Mouse (Mus musculus) hindbrain, embryonic 11.5 days (tissue): ENCODE measurements around the gene Zbtb16. TPM values are rescaled to one million over a fixed set of nuclear protein-coding genes. Genes with fewer than 3 reads are reported as not detected.

Experiments
- ATAC-seq: fragments of 200-750 bp; cut with Nextera tagmentation; 2 replicates; pipeline ENCODE4 v1.8.0; 2017; ENCODE audit warnings: mild to moderate bottlenecking, moderate TSS enrichment, moderate library complexity; ENCODE audit not compliant: low FRiP score
- DNase-seq: peaks from one replicate; pipeline ENCODE4 v3.0.0-alpha.2; 2015; ENCODE audit warnings: low spot score
- H3K27ac ChIP-seq: fragments of 300-500 bp; sonication (generic); 2 replicates; pipeline ENCODE4 v1.5.1; 2014; ENCODE audit warnings: mild to moderate bottlenecking, low read depth, low read length
- H3K27me3 ChIP-seq: fragments of 300-500 bp; sonication (generic); 2 replicates; pipeline ENCODE4 v1.6.1; 2014; ENCODE audit warnings: mild to moderate bottlenecking, low read length, moderate library complexity, mixed read lengths; ENCODE audit not compliant: control insufficient read depth, insufficient read depth
- H3K36me3 ChIP-seq: fragments of 300-500 bp; sonication (generic); 2 replicates; pipeline ENCODE4 v1.6.1; 2014; ENCODE audit warnings: mild to moderate bottlenecking, low read length, moderate library complexity, mixed read lengths; ENCODE audit not compliant: control insufficient read depth, insufficient read depth
- H3K4me1 ChIP-seq: fragments of 300-500 bp; sonication (generic); replicated peaks from 2 replicates; pipeline ENCODE4 v1.6.1; 2014; ENCODE audit warnings: low read length, mixed read lengths; ENCODE audit not compliant: control insufficient read depth, insufficient read depth
- H3K4me2 ChIP-seq: fragments of 300-500 bp; sonication (generic); replicated peaks from 2 replicates; pipeline ENCODE4 v1.6.1; 2014; ENCODE audit warnings: mild to moderate bottlenecking, low read depth, low read length
- H3K4me3 ChIP-seq: fragments of 300-500 bp; sonication (generic); 2 replicates; pipeline ENCODE4 v1.5.1; 2014; ENCODE audit warnings: low read depth, low read length
- H3K9ac ChIP-seq: fragments of 300-500 bp; sonication (generic); 2 replicates; pipeline ENCODE4 v1.6.1; 2014; ENCODE audit warnings: low read depth, low read length
- H3K9me3 ChIP-seq: fragments of 300-500 bp; sonication (generic); 2 replicates; pipeline ENCODE4 v1.6.1; 2016; ENCODE audit warnings: low read length; ENCODE audit not compliant: control insufficient read depth
- WGBS: fragments of 180-500 bp; shearing (Covaris S2); extraction: QIAGEN DNeasy Blood & Tissue Kit; methylation state at CpG from one replicate; pipeline ENCODE4 v1.1.7; 2014; 5-methylcytosine and 5-hydroxymethylcytosine counted together
- polyA plus RNA-seq: library from polyadenylated mRNA; unstranded; fragments of >200 nt; fragmentation: Nextera tagmentation; extraction: Ambion mirVana; gene quantifications from 2 replicates; pipeline ENCODE4 v1.2.1, GENCODE M21; 2014

Zbtb16 gene
- polyA plus RNA-seq, 1 experiment from 2014 or later = 10.6 TPM

DNA sequence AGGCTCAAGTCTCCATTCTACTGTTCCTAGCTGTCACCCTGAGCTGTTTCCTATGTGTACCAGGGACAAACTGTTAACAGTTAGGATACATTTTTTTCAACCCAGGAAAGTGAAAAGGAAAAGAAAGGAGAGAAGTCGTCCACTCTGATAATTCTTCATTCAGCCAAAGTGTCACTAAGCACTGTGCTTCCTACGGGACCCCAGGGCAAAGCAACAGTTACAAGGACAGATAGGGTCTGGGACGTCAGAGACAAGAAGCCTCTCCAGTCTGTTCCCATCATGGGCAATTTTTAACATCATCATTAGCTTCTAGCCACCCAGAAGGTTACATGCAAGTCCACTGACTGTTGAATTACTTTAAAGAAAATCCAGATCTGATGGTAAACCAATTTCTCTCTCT is 111.3 kb downstream of the Zbtb16 start:
- Histone ChIP-seq H3K36me3 (no peaks in the 10 kb centered on the region), H3K27ac (no peak overlapping the region), H3K4me1 (peaks cover 2% of the 10 kb centered on the region; the same call in 1 of the 2 replicates), H3K4me3 (no peak overlapping the region), H3K9me3 (no peaks in the 10 kb centered on the region), H3K4me2 (no peak overlapping the region), H3K27me3 (no peaks in the 10 kb centered on the region), H3K9ac (no peak overlapping the region)
- DNase-seq (no peak), ATAC-seq (no peak)
- WGBS = 75% methylated on average over 3 of the region's 3 CpGs

DNA sequence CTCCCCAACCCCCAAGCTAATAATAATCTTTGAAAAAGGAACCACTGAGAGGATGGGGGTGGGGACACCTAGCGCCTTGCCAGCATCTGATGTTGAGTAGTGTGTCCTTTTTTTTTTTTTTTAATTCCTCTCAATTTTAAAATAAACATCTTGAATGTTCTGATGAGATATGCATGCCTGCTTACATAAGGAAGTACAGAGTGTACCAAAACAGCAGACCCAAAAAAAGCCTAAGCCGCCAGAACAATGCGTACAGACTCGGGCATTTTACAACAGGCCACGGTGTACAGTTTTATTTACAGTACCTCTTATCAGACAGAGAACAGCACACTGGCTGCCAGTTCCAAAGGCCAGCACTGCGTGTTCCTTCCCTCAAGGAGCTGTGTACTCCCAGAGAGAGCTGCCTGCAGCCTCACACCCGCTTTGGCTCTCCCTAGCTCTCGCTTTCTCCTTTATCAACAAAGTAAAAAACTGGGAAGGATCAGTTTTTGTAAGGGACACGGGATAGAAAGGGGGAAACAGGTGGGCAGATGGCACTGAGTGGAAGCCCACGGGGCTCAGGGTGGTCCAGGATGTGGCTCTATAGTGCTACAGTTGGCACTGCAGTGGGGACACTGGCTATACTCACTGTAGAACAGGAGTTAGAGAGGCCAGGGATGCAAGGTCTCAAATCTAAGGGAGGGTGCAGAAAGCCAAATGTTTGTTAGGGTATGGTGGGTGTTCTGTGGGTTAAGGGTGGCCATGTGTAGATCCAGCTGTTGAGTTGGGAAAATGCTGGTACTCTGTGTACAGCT is 112.3 kb downstream of the Zbtb16 start:
- no peak for ATAC-seq
- Histone ChIP-seq H3K4me3 (no peak overlapping the region), H3K9me3 (no peaks in the 10 kb centered on the region), H3K36me3 (no peaks in the 10 kb centered on the region), H3K9ac (no peak overlapping the region), H3K27me3 (no peaks in the 10 kb centered on the region), H3K4me2 (no peak overlapping the region), H3K4me1 (no peaks in the 10 kb centered on the region; the same call in 1 of the 2 replicates), H3K27ac (no peak overlapping the region)
- DNase-seq = no peak
- 76% methylated on average over 10 of the region's 10 CpGs for WGBS

DNA sequence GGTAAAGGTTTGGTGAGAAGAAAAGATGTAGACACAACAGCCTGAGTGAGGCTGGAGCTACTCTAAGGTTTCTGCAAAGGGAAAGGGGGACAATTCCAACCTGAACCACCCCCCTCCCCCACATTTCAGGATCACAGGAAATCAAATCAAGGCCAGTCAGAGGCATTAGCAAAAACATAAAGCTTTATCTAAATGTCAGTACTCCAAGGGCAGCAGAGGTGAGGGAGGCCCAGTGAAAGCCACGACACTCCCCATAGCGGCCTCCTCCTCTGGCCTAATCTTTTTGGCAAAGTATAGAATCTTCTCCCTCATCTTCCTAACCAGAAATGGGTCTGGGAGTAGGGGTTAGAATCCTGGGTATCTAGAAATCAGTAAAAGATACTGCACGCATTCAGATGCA is 113.0 kb downstream of the Zbtb16 start:
- H3K9ac ChIP-seq = no peak overlapping the region
- DNase-seq (no peak), ATAC-seq (no peak)
- H3K4me1 ChIP-seq = no peaks in the 10 kb centered on the region; the same call in 1 of the 2 replicates
- H3K36me3 ChIP-seq = no peaks in the 10 kb centered on the region
- H3K27me3 ChIP-seq = no peaks in the 10 kb centered on the region
- H3K27ac ChIP-seq = no peak overlapping the region
- H3K4me2 ChIP-seq = no peak overlapping the region
- no peak overlapping the region for H3K4me3 ChIP-seq
- no peaks in the 10 kb centered on the region for H3K9me3 ChIP-seq
- WGBS = 76% methylated on average over 3 of the region's 3 CpGs

DNA sequence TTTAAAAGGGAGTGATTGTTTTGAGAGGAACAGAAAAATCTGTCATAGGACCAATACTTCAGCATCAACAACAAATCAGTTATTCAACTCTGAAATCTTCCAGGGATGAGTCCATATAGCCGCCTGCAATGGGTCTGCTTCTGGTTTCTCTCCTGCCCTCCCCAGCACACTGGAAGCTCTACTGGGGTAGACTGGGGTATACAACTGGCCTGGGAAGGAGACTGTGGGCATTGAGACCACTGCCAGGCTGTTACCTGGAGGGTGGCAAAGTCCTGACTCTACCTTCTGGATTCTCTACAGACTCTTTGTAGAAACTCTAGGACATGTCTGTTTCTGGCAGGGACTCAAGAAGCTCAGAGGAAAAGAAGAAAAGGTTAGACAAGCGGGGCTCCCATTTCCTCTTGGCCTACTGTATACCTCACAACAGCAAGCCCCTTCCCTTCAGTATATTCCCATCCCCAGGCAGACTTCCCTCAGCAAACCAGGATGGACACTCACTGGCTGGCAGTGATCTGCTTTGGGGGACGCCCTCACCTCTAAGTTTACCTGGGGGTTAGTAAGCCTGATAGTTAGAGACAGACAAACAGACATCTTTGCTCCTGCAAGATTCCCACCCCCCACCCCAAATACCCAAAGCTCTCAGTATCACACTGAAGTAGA is 113.6 kb downstream of the Zbtb16 start:
- Histone ChIP-seq H3K27ac (no peak overlapping the region), H3K4me2 (no peak overlapping the region), H3K9ac (no peak overlapping the region), H3K36me3 (no peaks in the 10 kb centered on the region), H3K27me3 (no peaks in the 10 kb centered on the region), H3K4me1 (no peaks in the 10 kb centered on the region; the same call in 1 of the 2 replicates), H3K4me3 (no peak overlapping the region), H3K9me3 (no peaks in the 10 kb centered on the region)
- 81% methylated on average over 3 of the region's 3 CpGs for WGBS
- ATAC-seq = no peak
- no peak for DNase-seq

DNA sequence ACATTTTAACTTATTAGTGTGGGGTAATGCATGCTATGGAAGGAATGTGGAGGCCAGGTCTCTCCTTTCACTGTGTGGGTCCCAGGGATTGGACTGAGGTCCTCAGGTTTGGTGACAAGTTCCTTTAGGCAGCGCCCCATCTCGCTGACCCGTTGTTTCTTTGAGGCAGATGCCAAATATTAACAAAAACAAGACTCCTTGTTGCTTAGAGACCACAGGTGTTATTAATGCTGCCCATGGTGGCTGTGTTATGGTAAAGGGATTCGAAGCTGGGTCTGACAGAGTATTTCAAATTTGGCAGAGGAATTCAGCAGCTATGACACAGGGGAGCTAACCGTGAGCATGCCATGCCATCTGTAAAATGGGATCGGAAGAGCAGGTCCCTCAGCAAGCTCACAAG is 114.4 kb downstream of the Zbtb16 start:
- no peak overlapping the region for H3K9ac ChIP-seq
- ATAC-seq = no peak
- WGBS = 83% methylated on average over 6 of the region's 6 CpGs
- no peak overlapping the region for H3K27ac ChIP-seq
- H3K27me3 ChIP-seq = no peaks in the 10 kb centered on the region
- H3K36me3 ChIP-seq = 0 out of 2 replicates have a peak, but pooled peaks cover 1% of the 10 kb centered on the region
- H3K4me1 ChIP-seq = no peaks in the 10 kb centered on the region; the same call in 1 of the 2 replicates
- H3K4me2 ChIP-seq = no peak overlapping the region
- no peak for DNase-seq
- H3K4me3 ChIP-seq = no peak overlapping the region
- H3K9me3 ChIP-seq = no peaks in the 10 kb centered on the region

DNA sequence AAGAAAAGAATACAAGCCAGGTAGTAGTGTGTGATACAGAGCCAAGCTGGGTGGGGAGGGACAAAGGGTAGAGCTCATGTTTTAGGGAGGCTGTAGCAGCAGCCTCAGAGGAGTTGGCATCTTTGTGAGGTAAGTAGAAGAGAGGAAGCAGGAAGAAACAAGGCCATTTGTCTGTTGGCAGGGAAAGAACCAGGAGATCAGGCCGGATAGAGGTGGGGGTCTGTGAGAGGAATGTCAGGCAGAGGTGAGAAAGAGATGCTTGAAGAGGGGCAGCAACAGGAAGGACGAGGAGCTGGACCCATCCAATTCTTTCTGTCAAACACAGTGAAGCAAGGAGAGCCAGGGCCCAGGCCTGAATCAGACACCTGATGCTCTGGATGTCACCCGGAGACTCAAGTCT is 114.8 kb downstream of the Zbtb16 start:
- 0 out of 2 replicates have a peak, but pooled peaks cover 2% of the 10 kb centered on the region for H3K36me3 ChIP-seq
- 81% methylated on average over 3 of the region's 3 CpGs for WGBS
- no peaks in the 10 kb centered on the region; the same call in 1 of the 2 replicates for H3K4me1 ChIP-seq
- no peak overlapping the region for H3K4me3 ChIP-seq
- ATAC-seq (no peak), DNase-seq (no peak)
- no peaks in the 10 kb centered on the region for H3K9me3 ChIP-seq
- H3K27me3 ChIP-seq = no peaks in the 10 kb centered on the region
- H3K4me2 ChIP-seq = no peak overlapping the region
- H3K27ac ChIP-seq = peak overlapping the region; percentile 12; the same call in 1 of the 2 replicates
- H3K9ac ChIP-seq = no peak overlapping the region

DNA sequence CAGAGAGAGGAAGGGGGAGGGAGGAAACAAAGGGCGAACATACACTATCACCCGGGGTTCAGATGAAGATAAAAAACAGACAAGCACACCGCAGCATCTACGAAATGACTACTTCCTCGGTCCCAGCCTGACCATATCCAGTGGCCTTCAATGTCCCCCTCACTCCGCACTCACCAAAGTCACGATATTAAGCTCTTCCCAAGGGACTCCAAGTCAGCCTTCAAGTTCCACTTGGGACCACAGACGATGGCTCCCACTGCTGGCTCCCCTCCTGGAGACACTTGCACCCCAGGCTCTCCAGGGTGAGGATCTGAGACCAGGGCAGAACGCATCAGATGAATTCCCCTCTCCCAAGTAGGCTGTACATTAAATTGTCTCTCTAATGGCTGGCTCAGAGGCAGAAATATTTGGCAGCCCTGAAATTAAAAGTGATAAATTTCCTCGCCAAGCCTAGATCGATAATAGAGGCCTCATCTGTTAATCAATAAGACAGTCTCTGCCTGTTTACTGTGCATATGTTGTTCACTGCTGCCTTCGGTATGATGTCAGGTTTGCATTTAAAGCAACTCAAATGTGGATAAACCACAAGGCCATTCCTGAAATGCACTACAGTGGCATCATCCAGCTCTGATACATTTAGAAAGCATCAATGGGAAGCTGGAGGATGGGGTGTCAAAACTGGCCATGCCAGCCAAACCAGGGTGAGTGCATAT is 115.6 kb downstream of the Zbtb16 start:
- Histone ChIP-seq H3K4me3 (no peak overlapping the region), H3K9ac (no peak overlapping the region), H3K36me3 (0 out of 2 replicates have a peak, but pooled peaks cover 2% of the 10 kb centered on the region), H3K27me3 (no peaks in the 10 kb centered on the region), H3K9me3 (no peaks in the 10 kb centered on the region), H3K27ac (peak overlapping the region; percentile 12; the same call in 1 of the 2 replicates), H3K4me2 (no peak overlapping the region), H3K4me1 (no peaks in the 10 kb centered on the region; the same call in 1 of the 2 replicates)
- no peak for DNase-seq
- WGBS = 85% methylated on average over 12 of the region's 12 CpGs
- ATAC-seq = no peak

DNA sequence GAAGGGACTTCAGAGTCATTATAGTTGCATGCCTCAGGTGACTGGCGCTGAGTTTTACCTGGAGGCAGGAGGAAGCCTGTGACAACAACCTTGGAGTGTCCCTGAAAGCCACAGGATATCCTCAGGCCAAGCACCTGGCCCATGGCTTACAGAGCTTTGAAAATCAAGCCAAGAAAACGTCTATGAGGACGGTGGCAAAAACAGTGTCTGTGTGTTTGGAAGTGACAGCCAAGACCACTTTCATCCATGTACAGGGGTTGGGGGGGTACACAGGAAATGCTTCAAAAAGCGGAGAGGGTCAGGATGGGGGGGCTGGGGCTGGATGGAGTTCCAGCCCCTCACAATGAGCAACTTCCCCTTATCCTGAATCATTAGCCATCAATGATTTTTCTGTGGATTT is 116.4 kb downstream of the Zbtb16 start:
- Histone ChIP-seq H3K27me3 (no peaks in the 10 kb centered on the region), H3K4me3 (no peak overlapping the region), H3K9me3 (no peaks in the 10 kb centered on the region), H3K27ac (0 out of 2 replicates have a peak overlapping the region, but pooled peaks have one; percentile 18), H3K4me2 (no peak overlapping the region), H3K4me1 (no peaks in the 10 kb centered on the region; the same call in 1 of the 2 replicates), H3K9ac (no peak overlapping the region), H3K36me3 (0 out of 2 replicates have a peak, but pooled peaks cover 2% of the 10 kb centered on the region)
- WGBS = 91% methylated on average over 4 of the region's 4 CpGs
- ATAC-seq = no peak
- DNase-seq = no peak
